Mouse (Mus musculus) MEL (cell line): ENCODE data around the gene Kmt2a.

Experiments used
- CHD1 ChIP-seq: IDR thresholded peaks from 2 replicates; pipeline ENCODE4 v1.6.1; 2012; ENCODE audit warnings: low read depth, mild to moderate bottlenecking, inconsistent platforms, low read length, improper control_type of control experiment
- CTCF ChIP-seq, 3 experiments: IDR thresholded peaks in 2 of 3; conservative IDR thresholded peaks in 1 of 3; 2 replicates each; pipeline ENCODE4 v1.5.1; 2011 to 2012; ENCODE audit warnings: low read length in 3 of 3, low read depth in 2 of 3, mild to moderate bottlenecking in 2 of 3, improper control_type of control experiment in 1 of 3, inconsistent platforms in 1 of 3, mixed read lengths in 1 of 3, moderate library complexity in 1 of 3; ENCODE audit not compliant: control insufficient read depth in 1 of 3, insufficient read depth in 1 of 3, poor library complexity in 1 of 3, severe bottlenecking in 1 of 3
- E2F4 ChIP-seq: IDR thresholded peaks from 2 replicates; pipeline ENCODE4 v1.6.1; 2011; ENCODE audit warnings: low read depth, low read length, improper control_type of control experiment, borderline replicate concordance
- NELFE ChIP-seq: IDR thresholded peaks from 2 replicates; pipeline ENCODE4 v1.6.1; 2011; ENCODE audit warnings: low read depth, low read length, improper control_type of control experiment

DNA sequence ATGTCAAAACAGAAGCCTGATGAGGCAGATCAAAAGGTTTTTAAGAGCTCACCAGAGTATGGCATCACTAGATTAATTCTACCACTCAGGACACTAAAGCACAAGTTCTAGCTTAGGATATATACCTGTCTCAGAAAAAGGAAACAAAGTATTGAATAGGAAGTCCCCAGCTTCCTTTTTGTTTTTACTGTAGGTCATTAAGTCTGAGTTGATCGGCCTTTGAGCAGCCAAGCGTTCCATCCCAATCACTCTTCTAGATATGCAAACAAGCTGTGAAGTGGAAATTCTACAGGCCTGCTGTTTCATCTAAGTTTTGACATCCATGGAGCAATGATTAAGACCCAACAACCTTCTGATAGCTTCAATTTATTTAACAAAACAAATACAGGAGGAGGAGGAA is 120.2 kb downstream of the Kmt2a start:
- TF ChIP-seq CTCF (IDR thresholded peaks at IDR 0.05 in 2 of 3, conservative IDR thresholded peaks at IDR 0.05 in 1 of 3; ENCODE audit: control insufficient read depth in 1 of 3, insufficient read depth in 1 of 3, low read depth in 2 of 3, low read length in 3 of 3, poor library complexity in 1 of 3, severe bottlenecking in 1 of 3) (no peak), CHD1 (no peak), E2F4 (no peak), NELFE (no peak)
